Mouse (Mus musculus): ENCODE data around the gene Tbl1xr1.

Gene Tbl1xr1

GRCm38 (mm10) chr3:22076561-22076935 is at the start of gene Tbl1xr1:
Gene Tbl1xr1, plus strand, starts transcription at chr3:22076652.
- DNase-seq: peak; percentile 94 to 95

GRCm38 (mm10) chr3:22038004-22038403 is 38.4 kb upstream of the Tbl1xr1 start:
- no peak for DNase-seq

GRCm38 (mm10) chr3:22039036-22039795 is 37.2 kb upstream of the Tbl1xr1 start:
- DNase-seq: no peak

- no peak for DNase-seq
Observed at GRCm38 (mm10) chr3:22040627-22041026, 35.8 kb upstream of the Tbl1xr1 start.

- DNase-seq: no peak
Observed at GRCm38 (mm10) chr3:22047203-22047602, 29.2 kb upstream of the Tbl1xr1 start.

GRCm38 (mm10) chr3:22056664-22057328 is 19.7 kb upstream of the Tbl1xr1 start:
- no peak for DNase-seq

GRCm38 (mm10) chr3:22058206-22058804 is 18.1 kb upstream of the Tbl1xr1 start:
- DNase-seq: no peak

- no peak for DNase-seq
Observed at GRCm38 (mm10) chr3:22061163-22061562, 15.3 kb upstream of the Tbl1xr1 start.

GRCm38 (mm10) chr3:22068621-22069020 is 7.8 kb upstream of the Tbl1xr1 start:
- no peak for DNase-seq

- DNase-seq: no peak
Observed at GRCm38 (mm10) chr3:22073916-22074315, 2.5 kb upstream of the Tbl1xr1 start.

GRCm38 (mm10) chr3:22074591-22075294 is 1.7 kb upstream of the Tbl1xr1 start:
- DNase-seq: no peak

GRCm38 (mm10) chr3:22075517-22075886 is 950 bp upstream of the Tbl1xr1 start:
- DNase-seq: no peak

GRCm38 (mm10) chr3:22075887-22076560 is 428 bp upstream of the Tbl1xr1 start:
- DNase-seq: peak; percentile 86 to 88

GRCm38 (mm10) chr3:22076936-22077656 is 644 bp downstream of the Tbl1xr1 start:
- peak in 1 of 2 experiments; percentile 68 for DNase-seq

- peak in 1 of 2 experiments; percentile 34 for DNase-seq
Observed at GRCm38 (mm10) chr3:22077657-22078475, 1.4 kb downstream of the Tbl1xr1 start.

GRCm38 (mm10) chr3:22078529-22078928 is 2.1 kb downstream of the Tbl1xr1 start:
- DNase-seq: no peak

- no peak for DNase-seq
Observed at GRCm38 (mm10) chr3:22081869-22082268, 5.4 kb downstream of the Tbl1xr1 start.

- no peak for DNase-seq
Observed at GRCm38 (mm10) chr3:22082823-22083222, 6.4 kb downstream of the Tbl1xr1 start.

GRCm38 (mm10) chr3:22084222-22084996 is 8.0 kb downstream of the Tbl1xr1 start:
- DNase-seq: no peak

GRCm38 (mm10) chr3:22089825-22090224 is 13.4 kb downstream of the Tbl1xr1 start:
- no peak for DNase-seq

Data from thymus, adult 18-20 months (tissue).